Mouse (Mus musculus) T-helper 1 cell (primary cell): ENCODE measurements around the gene Col4a2.
"Not testable (repeated sequence)": the region's sequence is repeated elsewhere in the genome, so short reads cannot be mapped to it uniquely, and the experiment has no call there.

Experiments
- in situ Hi-C: fragments of 300-600 bp; cut with MboI, MseI; formaldehyde crosslinking; loops from one replicate; pipeline ENCODE4 v1.15.1; 2025; ENCODE audit warnings: high pct_unique_total_duplicates

Gene Col4a2

GRCm38 (mm10) chr8:11457278-11457677 is 144.7 kb downstream of the Col4a2 start:
- in situ Hi-C loops, result no loop called here

GRCm38 (mm10) chr8:11457981-11458836 is 145.6 kb downstream of the Col4a2 start:
- in situ Hi-C loops, result no loop called here

GRCm38 (mm10) chr8:11459016-11459415 is 146.4 kb downstream of the Col4a2 start:
- in situ Hi-C loops, result no loop called here

- in situ Hi-C loops, result no loop called here
These were observed 148.3 kb downstream of the Col4a2 start for GRCm38 (mm10) chr8:11460934-11461333.

GRCm38 (mm10) chr8:11461847-11462246 is 149.2 kb downstream of the Col4a2 start:
- in situ Hi-C loops, result no loop called here

DNA sequence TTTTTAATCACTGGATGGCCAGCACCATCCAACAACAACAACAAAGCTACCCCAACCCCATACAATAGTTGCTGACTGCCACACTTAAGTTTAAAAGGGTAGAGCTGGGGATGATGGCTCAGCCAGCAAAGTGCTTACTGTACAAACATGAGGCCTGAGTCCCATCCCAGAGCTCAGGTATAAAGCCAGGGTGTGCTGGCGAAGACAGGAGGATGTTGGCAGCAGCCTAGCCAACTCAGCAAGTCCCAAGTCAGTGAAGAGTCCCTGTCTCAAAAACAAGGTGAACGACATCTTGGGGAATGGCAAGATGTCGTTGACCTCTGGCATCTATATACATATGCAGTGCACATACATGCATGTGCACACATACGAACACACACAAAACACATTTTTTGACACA is 150.0 kb downstream of the Col4a2 start:
- in situ Hi-C loops, result no loop called here

DNA sequence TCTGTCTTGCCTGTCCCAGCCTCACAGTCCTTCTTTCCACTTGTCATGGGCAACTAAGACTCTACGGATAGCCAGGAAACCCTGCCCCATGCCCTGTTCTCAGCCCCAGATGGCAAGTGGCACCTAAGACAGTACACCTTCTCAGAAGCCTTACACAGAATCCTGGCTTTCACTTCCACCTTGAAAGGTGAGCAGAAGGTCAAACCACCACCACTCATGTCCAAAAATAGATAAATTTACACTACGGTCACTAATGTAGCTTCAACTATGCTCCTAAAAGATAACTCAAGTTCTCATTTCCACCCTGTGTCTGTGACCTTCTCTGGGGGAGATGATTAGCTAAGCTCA is 150.9 kb downstream of the Col4a2 start:
- in situ Hi-C loops, result no loop called here

DNA sequence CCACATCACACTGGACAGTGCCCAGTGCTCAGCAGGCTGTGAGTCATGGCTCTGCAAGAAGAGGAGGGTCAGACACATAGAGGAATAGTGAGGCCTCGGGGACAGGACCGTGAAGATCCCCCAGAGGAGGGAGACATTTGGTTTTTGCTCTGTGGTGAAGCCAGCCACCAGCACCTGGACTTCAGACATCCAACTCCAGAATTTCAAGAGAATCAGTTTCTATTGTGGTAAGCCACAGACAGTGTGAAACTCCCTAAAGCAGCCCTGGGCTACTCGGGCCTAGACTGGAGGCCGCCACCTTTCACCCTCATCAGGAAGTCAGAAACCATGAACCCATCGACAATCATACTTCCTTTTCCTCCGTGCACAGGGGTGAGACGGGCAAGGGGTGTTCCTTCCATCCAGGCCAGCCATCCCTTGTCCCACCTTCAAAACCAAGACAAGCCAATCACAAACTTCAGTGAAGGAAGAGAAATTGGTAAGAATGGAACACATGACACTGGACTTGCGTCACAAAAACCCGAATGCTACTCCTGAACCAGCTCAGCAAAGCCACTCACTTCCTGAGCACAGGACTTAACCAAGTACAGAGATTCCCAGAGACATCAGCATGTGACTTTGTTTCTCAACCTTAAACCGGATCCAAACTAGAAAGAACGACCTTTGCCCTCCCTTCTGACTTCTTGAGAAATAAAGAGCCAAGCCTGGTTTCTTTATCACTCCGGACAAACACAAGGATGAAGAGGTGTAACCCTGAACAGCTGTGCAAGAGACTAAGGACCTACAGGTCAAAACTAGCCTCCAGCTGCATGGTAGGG is 151.5 kb downstream of the Col4a2 start:
- in situ Hi-C loops, result no loop called here

- in situ Hi-C loops, result no loop called here
These were observed 152.0 kb downstream of the Col4a2 start for GRCm38 (mm10) chr8:11464707-11464964.

DNA sequence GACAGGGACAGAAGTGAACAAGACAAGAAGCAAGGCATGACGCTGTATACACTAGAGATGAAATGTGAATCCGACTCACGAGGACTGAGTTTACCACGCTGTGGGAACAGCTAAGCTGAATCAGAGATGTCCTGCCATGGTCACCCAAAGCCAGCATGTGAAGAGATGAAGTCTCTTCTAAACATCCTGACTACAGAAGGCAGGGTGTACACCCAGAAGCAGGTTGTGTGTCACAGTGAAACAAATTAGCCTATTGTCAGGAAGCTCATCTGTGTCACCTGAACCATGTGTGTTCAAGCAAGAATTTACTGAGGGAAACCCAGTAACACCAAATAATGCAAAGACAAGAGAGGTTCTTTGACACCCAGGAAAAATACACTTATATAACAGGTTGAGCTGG is 153.0 kb downstream of the Col4a2 start:
- in situ Hi-C loops, result no loop called here

- in situ Hi-C loops, result not testable (repeated sequence)
These were observed 153.9 kb downstream of the Col4a2 start for GRCm38 (mm10) chr8:11466528-11466927.

DNA sequence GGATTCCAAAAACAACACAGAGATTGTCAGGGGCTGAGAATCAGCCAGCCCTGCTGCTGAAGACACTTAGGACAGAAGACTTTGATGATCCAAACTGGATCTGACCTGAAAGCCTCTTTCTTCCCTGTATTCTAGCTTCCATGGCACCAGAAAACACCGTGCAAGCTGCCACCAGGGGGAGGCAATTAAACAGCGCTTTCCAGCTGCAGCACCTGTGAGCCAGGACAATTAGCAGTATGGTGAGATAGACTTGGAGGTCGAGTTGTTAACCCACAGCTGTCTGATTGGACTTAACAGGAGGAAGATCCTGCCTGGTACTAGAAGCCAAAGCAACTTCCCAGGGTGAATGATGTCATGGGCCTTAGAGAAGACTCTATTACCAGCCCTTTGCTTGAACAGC is 156.5 kb downstream of the Col4a2 start:
- in situ Hi-C loops, result no loop called here

GRCm38 (mm10) chr8:11470694-11471093 is 158.1 kb downstream of the Col4a2 start:
- in situ Hi-C loops, result no loop called here

DNA sequence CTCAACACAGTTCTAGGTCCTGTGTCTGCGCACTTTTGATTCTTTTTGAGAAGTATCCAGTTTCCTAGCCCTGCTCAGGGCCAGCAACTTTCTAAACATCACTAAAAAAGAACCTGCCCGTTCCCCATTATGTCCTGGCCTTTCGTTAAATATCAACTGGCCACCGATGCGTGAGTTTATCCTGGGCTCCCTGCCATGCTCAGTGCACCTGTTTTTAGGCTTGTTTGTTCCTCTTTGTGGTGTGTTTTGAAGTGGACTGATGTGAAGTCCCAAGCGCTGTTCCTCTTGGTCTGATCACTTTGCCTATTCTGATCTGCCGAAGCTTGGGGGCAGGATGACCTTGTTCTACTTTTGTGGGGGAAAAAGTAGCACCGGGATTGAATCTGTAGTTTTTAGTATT is 158.7 kb downstream of the Col4a2 start:
- in situ Hi-C loops, result no loop called here

DNA sequence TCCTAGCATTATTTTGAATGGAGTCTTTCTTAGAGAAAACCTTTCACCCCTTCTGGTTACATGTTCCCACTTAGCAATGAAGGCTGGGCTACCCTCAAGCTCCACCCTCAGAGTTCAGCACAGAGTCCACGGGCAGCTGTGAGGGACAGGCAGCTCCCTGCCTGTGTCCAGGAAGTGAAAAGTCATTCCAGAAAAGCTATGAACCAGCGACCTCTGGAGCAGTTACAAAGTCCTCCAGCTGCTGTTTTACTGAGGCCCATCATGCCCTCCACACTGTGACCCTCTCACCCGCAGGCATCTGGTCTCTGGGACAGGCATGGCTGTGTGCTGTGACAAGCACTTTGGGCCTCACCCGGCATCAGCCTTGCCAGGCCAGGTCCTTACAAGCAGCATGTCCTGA is 160.5 kb downstream of the Col4a2 start:
- in situ Hi-C loops, result no loop called here

DNA sequence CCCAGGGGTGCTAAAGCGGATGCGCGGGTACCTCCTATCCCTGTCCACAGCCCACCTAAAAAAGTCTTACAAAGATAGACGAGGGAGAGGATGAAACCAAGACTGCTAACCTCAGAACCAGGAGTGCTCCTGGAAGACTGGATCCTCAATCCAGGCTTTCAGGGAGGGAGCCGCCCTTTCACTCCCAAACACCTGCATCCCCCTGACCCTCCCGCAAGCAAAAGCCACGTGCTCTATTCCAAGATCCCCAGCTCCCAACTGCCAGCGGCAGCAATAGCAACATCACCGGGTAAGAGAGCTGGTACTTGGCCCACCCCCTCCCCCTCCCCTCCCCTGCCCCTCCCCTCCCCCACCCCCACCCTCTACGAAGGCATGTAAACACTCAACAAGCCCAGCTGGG is 162.8 kb downstream of the Col4a2 start:
- in situ Hi-C loops, result no loop called here

DNA sequence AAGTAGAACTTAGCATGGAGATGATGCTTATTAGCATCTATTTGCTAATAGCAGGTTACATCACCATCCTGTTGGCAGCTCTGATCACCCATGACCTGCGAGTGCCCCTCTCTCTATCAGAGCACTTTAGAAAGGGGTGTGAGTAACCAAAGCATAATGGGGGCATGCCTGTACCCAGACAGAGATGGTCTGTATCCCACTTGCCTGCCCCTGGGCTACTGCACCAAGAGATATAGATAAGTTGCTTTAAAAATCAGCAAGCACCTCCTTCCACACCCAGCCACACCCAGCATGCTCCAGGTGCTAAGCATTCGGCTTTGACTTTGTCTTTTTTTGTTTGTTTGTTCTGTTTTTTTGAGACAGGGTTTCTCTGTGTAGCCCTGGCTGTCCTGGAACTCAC is 163.3 kb downstream of the Col4a2 start:
- in situ Hi-C loops, result no loop called here

DNA sequence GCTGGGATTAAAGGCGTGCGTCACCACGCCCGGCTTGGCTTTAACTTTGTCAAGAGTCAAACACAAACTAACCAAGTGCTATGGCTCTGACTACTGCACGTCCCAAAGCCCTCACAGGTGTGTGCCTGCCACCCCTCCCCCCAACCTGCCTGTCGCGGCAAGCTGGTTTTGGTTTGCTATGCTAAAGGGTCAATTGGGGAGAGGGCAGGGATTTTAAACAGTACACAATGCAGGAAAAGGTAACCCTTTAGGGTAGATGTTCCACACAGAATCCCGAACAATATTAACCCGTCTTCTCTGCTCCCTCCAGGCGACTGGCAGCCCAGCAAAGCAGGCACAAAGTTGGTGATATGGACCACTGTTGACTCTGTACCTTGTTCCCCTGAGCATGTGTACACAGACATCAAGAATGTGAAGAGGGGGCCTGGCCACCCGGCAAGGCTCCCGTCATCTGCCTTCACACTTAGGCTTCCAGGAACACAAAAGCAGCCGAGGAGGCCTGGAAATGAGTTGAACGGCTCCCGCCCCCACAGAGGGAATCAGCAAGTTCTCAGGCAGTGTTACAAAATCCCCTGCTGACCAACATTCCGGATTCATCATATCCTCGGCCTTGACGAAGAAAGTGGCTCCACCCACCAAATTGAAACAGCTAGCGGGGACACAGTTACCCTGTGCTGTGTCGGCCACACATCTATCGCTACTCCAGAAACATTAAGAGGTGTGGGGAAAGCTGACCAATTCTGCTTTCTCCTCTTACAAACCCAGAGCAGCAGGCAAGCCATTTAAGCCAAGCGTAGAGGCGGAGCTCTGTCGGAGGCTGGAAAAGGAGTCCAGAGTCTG is 164.0 kb downstream of the Col4a2 start:
- in situ Hi-C loops, result no loop called here

GRCm38 (mm10) chr8:11477178-11477553 is 164.6 kb downstream of the Col4a2 start:
- in situ Hi-C loops, result no loop called here

GRCm38 (mm10) chr8:11477811-11478761 is 165.5 kb downstream of the Col4a2 start, which contains the start of gene Rab20:
Gene Rab20 (minus strand): TSS chr8:11478710.
- in situ Hi-C loops, result no loop called here
